Mouse (Mus musculus) embryonic facial prominence, embryonic 10.5 days (tissue): ENCODE measurements around the gene Gcg. TPM values are rescaled to one million over a fixed set of nuclear protein-coding genes. Genes with fewer than 3 reads are reported as not detected.

Source experiments
- DNase-seq: peaks from one replicate; pipeline ENCODE4 v3.0.0-alpha.2; 2017; ENCODE audit warnings: low spot score
- H3K27ac ChIP-seq: fragments of 300-500 bp; sonication (generic); replicated peaks from 2 replicates; pipeline ENCODE4 v1.5.1; 2016; ENCODE audit warnings: mild to moderate bottlenecking
- H3K27me3 ChIP-seq: fragments of 300-500 bp; sonication (generic); replicated peaks from 2 replicates; pipeline ENCODE4 v1.6.1; 2016; ENCODE audit warnings: low read depth, mild to moderate bottlenecking; ENCODE audit not compliant: poor library complexity, severe bottlenecking
- H3K36me3 ChIP-seq: fragments of 300-500 bp; sonication (generic); replicated peaks from 2 replicates; pipeline ENCODE4 v1.6.1; 2016; ENCODE audit warnings: mild to moderate bottlenecking, moderate library complexity
- H3K4me1 ChIP-seq: fragments of 300-500 bp; sonication (generic); 2 replicates; pipeline ENCODE4 v1.6.1; 2016
- H3K4me3 ChIP-seq: fragments of 300-500 bp; sonication (generic); 2 replicates; pipeline ENCODE4 v1.5.1; 2016; ENCODE audit warnings: mild to moderate bottlenecking, moderate library complexity
- H3K9me3 ChIP-seq: fragments of 300-500 bp; sonication (generic); 2 replicates; pipeline ENCODE4 v1.6.1; 2016; ENCODE audit warnings: mild to moderate bottlenecking
- WGBS: fragments of 180-500 bp; shearing (Covaris S2); methylation state at CpG from one replicate; pipeline ENCODE4 v1.1.7; 2016; 5-methylcytosine and 5-hydroxymethylcytosine counted together
- polyA plus RNA-seq: library from polyadenylated mRNA; unstranded; fragments of >200 nt; fragmentation: Nextera tagmentation; extraction: Ambion mirVana; gene quantifications from 2 replicates; pipeline ENCODE4 v1.2.1, GENCODE M21; 2016

Gene Gcg
- polyA plus RNA-seq, 1 experiment from 2014 or later = not detected

- DNase-seq = no peak
- 75% methylated on average over 5 of the region's 5 CpGs for WGBS
- no peak overlapping the region for H3K27ac ChIP-seq
- H3K4me1 ChIP-seq = no peaks in the 10 kb centered on the region
- no peaks in the 10 kb centered on the region for H3K36me3 ChIP-seq
- no peaks in the 10 kb centered on the region for H3K9me3 ChIP-seq
- no peaks in the 10 kb centered on the region for H3K27me3 ChIP-seq
- H3K4me3 ChIP-seq = no peak overlapping the region
Observed at GRCm38 (mm10) chr2:62497333-62498002, 14.0 kb upstream of the Gcg start.

GRCm38 (mm10) chr2:62495407-62495806 lies 12.0 kb upstream of the Gcg start:
- no peak for DNase-seq
- no peaks in the 10 kb centered on the region for H3K36me3 ChIP-seq
- no peak overlapping the region for H3K27ac ChIP-seq
- 86% methylated on average over 4 of the region's 4 CpGs for whole genome bisulfite sequencing
- H3K4me1 ChIP-seq = no peaks in the 10 kb centered on the region
- no peaks in the 10 kb centered on the region for H3K27me3 ChIP-seq
- no peak overlapping the region for H3K4me3 ChIP-seq
- H3K9me3 ChIP-seq = no peaks in the 10 kb centered on the region

GRCm38 (mm10) chr2:62489832-62490231 lies 6.4 kb upstream of the Gcg start:
- Histone ChIP-seq H3K36me3 (no peaks in the 10 kb centered on the region), H3K9me3 (no peaks in the 10 kb centered on the region), H3K4me3 (no peak overlapping the region), H3K27ac (no peak overlapping the region), H3K27me3 (no peaks in the 10 kb centered on the region), H3K4me1 (no peaks in the 10 kb centered on the region)
- DNase-seq = no peak
- 90% methylated on average over 6 of the region's 6 CpGs for WGBS

- H3K9me3 ChIP-seq = no peaks in the 10 kb centered on the region
- no peaks in the 10 kb centered on the region for H3K27me3 ChIP-seq
- H3K4me3 ChIP-seq = no peak overlapping the region
- no peaks in the 10 kb centered on the region for H3K4me1 ChIP-seq
- 81% methylated on average over 3 of the region's 3 CpGs for WGBS
- H3K27ac ChIP-seq = no peak overlapping the region
- no peaks in the 10 kb centered on the region for H3K36me3 ChIP-seq
- no peak for DNase-seq
Observed at GRCm38 (mm10) chr2:62484906-62485305, 1.5 kb upstream of the Gcg start.

- 80% methylated on average over 9 of the region's 9 CpGs for WGBS
- H3K9me3 ChIP-seq = no peaks in the 10 kb centered on the region
- no peaks in the 10 kb centered on the region for H3K4me1 ChIP-seq
- no peak for DNase-seq
- no peaks in the 10 kb centered on the region for H3K36me3 ChIP-seq
- no peak overlapping the region for H3K27ac ChIP-seq
- H3K4me3 ChIP-seq = no peak overlapping the region
- no peaks in the 10 kb centered on the region for H3K27me3 ChIP-seq
Observed at GRCm38 (mm10) chr2:62480285-62481198, 2.9 kb downstream of the Gcg start.

GRCm38 (mm10) chr2:62469551-62469950 lies 13.9 kb downstream of the Gcg start:
- no peaks in the 10 kb centered on the region for H3K4me1 ChIP-seq
- H3K36me3 ChIP-seq = no peaks in the 10 kb centered on the region
- WGBS = 86% methylated on average over 9 of the region's 9 CpGs
- no peak overlapping the region for H3K4me3 ChIP-seq
- H3K27ac ChIP-seq = no peak overlapping the region
- no peaks in the 10 kb centered on the region for H3K27me3 ChIP-seq
- no peak for DNase-seq
- H3K9me3 ChIP-seq = no peaks in the 10 kb centered on the region

GRCm38 (mm10) chr2:62463287-62463686 lies 20.2 kb downstream of the Gcg start:
- no peak for DNase-seq
- H3K27ac ChIP-seq = no peak overlapping the region
- no peaks in the 10 kb centered on the region for H3K27me3 ChIP-seq
- no peaks in the 10 kb centered on the region for H3K9me3 ChIP-seq
- H3K36me3 ChIP-seq = no peaks in the 10 kb centered on the region
- no peaks in the 10 kb centered on the region for H3K4me1 ChIP-seq
- 84% methylated on average over 2 of the region's 2 CpGs for WGBS
- H3K4me3 ChIP-seq = no peak overlapping the region

GRCm38 (mm10) chr2:62462174-62462573 lies 21.3 kb downstream of the Gcg start:
- no peak for DNase-seq
- Histone ChIP-seq H3K36me3 (no peaks in the 10 kb centered on the region), H3K27me3 (no peaks in the 10 kb centered on the region), H3K9me3 (no peaks in the 10 kb centered on the region), H3K27ac (no peak overlapping the region), H3K4me3 (no peak overlapping the region), H3K4me1 (no peaks in the 10 kb centered on the region)
- WGBS = 78% methylated on average over 2 of the region's 2 CpGs

GRCm38 (mm10) chr2:62460815-62461450 lies 22.5 kb downstream of the Gcg start:
- Histone ChIP-seq H3K9me3 (no peaks in the 10 kb centered on the region), H3K27me3 (no peaks in the 10 kb centered on the region), H3K4me1 (no peaks in the 10 kb centered on the region), H3K27ac (no peak overlapping the region), H3K4me3 (no peak overlapping the region), H3K36me3 (no peaks in the 10 kb centered on the region)
- DNase-seq = no peak
- 88% methylated on average over 12 of the region's 12 CpGs for WGBS

GRCm38 (mm10) chr2:62460231-62460710 lies 23.2 kb downstream of the Gcg start:
- Histone ChIP-seq H3K36me3 (no peaks in the 10 kb centered on the region), H3K27ac (no peak overlapping the region), H3K4me1 (no peaks in the 10 kb centered on the region), H3K9me3 (no peaks in the 10 kb centered on the region), H3K27me3 (no peaks in the 10 kb centered on the region), H3K4me3 (no peak overlapping the region)
- WGBS = 85% methylated on average over 7 of the region's 7 CpGs
- no peak for DNase-seq

GRCm38 (mm10) chr2:62459241-62460174 lies 23.9 kb downstream of the Gcg start:
- H3K9me3 ChIP-seq = no peaks in the 10 kb centered on the region
- DNase-seq = no peak
- 74% methylated on average over 18 of the region's 18 CpGs for WGBS

GRCm38 (mm10) chr2:62458070-62458469 lies 25.4 kb downstream of the Gcg start:
- Histone ChIP-seq H3K9me3 (no peaks in the 10 kb centered on the region), H3K4me1 (no peaks in the 10 kb centered on the region), H3K36me3 (no peaks in the 10 kb centered on the region), H3K4me3 (no peak overlapping the region), H3K27me3 (no peaks in the 10 kb centered on the region), H3K27ac (no peak overlapping the region)
- no peak for DNase-seq
- 51% methylated on average over 9 of the region's 9 CpGs for WGBS

More at GRCm38 (mm10) chr2:62459241-62460174, 23.9 kb downstream of the Gcg start:
- H3K27me3 ChIP-seq = no peaks in the 10 kb centered on the region
- no peaks in the 10 kb centered on the region for H3K4me1 ChIP-seq
- no peak overlapping the region for H3K27ac ChIP-seq
- no peak overlapping the region for H3K4me3 ChIP-seq
- no peaks in the 10 kb centered on the region for H3K36me3 ChIP-seq
